Mouse (Mus musculus) MEL-GATA-1-ER (cell line): ENCODE data around the gene Llgl2.
A peak's percentile ranks its signal among the peaks of the same experiment; 100 is the strongest.

Experiments
- DNase-seq: peaks from one replicate; pipeline ENCODE4 v3.0.0-alpha.2; 2012; ENCODE audit warnings: low read depth; ENCODE audit errors: extremely low read depth

Gene Llgl2

GRCm38 (mm10) chr11:115808696-115809310 lies 15.0 kb upstream of the Llgl2 start:
- DNase-seq = no peak

- no peak for DNase-seq
Measured at GRCm38 (mm10) chr11:115809311-115809781, 14.5 kb upstream of the Llgl2 start.

DNA sequence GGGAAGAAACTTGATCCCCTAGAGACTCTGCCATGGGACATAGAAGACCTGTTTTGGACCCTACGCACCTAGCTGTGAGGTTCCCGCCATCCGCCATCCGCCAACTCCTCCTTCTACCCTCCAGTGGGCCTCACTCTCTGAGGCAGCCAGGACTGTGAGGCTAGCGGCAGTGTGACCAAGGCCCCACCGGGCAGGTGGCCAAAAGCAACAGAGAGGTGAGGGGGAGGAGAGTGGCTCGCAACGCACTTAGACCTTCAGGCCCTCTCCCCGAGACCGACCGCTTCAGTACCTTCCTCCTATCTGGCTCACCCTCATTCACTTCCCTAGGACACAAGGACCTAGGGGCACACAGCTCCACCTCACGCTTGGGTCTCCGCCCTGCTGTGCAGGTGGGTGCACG lies 13.5 kb upstream of the Llgl2 start:
- DNase-seq = no peak

GRCm38 (mm10) chr11:115811381-115812093 lies 12.3 kb upstream of the Llgl2 start:
- no peak for DNase-seq

GRCm38 (mm10) chr11:115812095-115812494 lies 11.8 kb upstream of the Llgl2 start:
- no peak for DNase-seq

DNA sequence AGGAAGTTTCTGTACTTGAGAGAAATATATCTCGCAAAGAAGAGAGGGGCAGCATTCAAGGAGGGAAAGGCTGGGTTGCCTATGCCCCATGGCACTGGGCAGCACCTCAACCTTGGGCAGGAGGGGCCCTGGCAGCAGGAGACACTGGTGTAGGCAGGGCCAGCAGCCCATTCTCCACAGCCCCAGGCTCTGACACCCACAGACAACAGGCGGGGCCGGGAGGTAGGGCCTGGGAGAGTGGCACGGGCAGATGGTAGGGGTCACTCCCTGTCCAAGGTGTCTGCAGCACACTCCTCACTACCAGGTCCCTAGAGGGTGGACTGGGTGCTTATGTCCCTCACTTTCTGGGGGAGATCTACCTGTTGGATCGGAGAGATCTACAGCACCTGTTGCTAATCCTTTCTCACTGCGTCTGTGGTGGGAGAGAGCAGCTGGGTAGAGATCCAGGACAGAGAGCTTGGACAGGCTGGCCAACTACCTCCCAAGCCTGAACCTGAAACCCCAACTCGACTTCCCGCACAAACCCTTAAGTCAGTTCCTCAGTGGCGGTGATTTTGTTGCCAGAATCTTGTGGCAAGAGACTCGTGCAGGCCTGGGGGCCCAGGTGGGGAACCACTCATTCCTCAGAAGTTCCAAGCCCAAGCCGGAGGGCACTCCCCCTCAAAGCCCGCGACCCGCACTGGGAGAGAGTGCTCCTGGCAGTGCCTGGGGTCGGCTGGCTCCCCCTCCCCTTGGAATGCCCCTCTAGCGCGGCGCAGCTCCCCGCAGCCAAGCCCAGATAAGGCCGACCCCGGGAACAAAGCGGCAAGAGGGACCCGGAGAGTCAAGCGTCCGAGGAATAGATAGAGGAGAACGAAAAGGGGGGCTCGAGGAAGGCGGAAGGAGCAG lies 11.1 kb upstream of the Llgl2 start:
- no peak for DNase-seq

- peak; percentile 85 for DNase-seq
Measured at GRCm38 (mm10) chr11:115813507-115814296, 10.1 kb upstream of the Llgl2 start, which contains the start of gene Caskin2. Gene Caskin2 (minus strand): TSS chr11:115813639.

DNA sequence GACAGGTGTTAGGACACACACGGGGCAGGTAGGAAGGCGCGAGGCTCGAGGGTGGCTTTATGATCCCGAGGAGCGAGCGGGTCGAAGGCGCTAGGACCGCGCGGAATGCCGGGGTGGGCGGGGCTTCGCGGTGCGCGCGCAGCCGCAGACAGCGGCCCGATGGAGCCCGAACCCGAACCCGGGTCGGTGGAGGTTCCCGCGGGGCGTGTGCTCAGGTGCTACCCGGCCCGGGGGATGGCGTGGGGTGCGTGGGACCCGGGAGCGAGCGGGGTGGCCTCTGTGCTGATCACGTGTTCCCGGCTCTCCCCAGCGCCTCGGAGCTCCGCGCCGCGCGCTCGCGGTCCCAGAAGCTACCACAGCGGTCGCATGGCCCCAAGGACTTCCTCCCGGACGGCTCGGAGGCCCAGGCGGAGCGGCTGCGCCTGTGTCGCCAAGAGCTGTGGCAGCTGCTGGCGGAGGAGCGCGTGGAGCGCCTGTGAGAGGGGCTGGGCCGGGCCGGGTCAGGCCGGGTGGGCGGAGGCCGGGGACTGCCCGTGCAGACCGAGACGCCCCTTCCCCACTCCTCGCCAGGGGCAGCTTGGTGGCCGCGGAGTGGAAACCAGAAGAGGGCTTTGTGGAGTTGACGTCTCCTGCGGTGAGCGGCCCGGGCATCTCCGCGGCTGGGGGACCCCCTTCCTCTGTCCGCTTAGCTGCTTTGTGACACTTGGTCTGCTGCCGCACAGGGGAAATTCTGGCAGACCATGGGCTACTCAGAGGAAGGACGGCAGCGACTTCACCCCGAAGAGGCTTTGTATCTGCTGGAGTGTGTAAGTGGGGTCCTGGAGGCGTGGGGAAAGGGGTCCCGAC lies 9.0 kb upstream of the Llgl2 start, which contains the start of gene Tsen54:
TSS of gene Tsen54 (plus strand) at position 120 of the 846 bp plus-strand sequence.
- DNase-seq = no peak

- DNase-seq = no peak
Measured at GRCm38 (mm10) chr11:115817331-115817730, 6.5 kb upstream of the Llgl2 start.

- no peak for DNase-seq
Measured at GRCm38 (mm10) chr11:115819915-115820623, 3.8 kb upstream of the Llgl2 start.

- no peak for DNase-seq
Measured at GRCm38 (mm10) chr11:115821001-115821400, 2.8 kb upstream of the Llgl2 start.

DNA sequence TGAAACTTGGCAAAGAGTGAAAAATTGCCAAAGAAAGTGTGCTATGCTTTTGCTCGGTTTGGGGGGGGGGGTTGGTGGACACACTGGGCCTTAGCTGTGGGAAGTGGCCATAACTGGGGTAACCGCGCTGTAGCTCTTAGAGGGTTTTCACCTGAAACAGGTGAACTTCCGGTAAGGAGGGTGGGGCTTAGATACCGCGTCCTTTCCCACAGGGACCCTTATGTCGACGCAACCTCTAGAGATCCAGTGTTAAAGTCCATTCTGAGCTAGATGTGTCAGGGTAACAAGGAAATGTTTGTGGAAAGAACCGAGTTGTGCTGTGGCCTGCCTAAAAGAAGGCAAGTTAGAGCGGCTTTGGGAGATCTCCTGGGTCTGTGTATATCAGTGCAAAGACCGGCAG lies 964 bp downstream of the Llgl2 start:
- DNase-seq = no peak

- DNase-seq = no peak
Measured at GRCm38 (mm10) chr11:115826487-115826886, 2.6 kb downstream of the Llgl2 start.

GRCm38 (mm10) chr11:115827624-115828023 lies 3.8 kb downstream of the Llgl2 start:
- DNase-seq = no peak

DNA sequence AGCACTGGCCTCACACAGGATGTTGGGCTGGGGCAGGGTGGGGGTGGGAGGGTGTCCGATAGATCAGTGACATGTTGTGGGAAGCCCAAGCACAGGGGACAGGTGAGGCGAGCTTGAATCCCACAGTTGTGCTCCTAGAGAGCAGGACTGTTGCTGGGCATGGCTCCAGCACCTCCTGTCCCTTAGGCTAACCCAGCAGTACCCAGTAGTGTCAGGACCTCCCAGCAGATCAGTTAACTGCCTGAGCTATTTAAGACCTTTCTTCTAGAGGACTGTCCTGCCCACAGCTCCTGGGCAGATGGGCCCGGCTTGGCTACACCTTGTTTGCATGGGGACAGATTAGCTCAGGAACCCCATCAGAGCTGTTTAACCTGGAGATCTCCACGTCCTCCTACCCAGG lies 5.2 kb downstream of the Llgl2 start:
- DNase-seq = no peak

DNA sequence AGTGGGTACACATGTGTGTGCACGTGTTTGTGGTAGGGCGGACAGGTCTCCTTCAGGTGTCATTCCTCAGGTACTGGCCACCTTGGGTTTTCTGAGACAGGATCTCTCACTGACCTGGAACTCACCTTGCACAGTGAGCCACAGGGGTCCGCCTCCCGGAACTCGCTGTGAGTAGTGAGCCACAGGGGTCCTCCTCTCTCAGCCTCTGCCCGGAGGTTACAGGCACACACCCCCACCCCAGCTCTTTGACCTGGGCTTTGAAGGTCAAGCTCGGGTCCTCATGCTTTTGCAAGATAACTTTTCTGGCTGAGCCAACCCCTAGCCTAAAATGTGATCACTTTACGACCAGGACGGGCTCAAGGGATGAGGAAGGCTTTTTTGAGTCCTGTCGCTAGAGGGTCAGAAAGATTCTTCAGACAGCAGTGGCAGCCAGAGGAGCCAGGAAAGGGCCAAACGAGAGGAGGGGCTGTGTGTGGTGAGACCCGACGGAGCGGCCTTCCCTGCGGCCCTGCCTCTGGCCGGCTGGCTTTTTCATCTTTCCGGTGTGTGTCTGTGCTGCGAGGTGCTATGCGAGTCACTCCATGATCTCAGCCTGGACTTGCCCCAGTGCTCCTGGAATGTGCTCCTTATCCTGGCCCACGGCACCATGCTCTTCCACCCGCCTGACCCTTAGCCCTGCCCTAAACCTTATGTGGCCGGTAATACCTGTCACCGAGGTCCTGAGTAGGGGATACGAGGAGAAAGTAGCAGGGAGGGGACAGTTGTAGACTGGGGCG lies 6.9 kb downstream of the Llgl2 start:
- DNase-seq = no peak

GRCm38 (mm10) chr11:115831518-115831917 lies 7.7 kb downstream of the Llgl2 start:
- no peak for DNase-seq

DNA sequence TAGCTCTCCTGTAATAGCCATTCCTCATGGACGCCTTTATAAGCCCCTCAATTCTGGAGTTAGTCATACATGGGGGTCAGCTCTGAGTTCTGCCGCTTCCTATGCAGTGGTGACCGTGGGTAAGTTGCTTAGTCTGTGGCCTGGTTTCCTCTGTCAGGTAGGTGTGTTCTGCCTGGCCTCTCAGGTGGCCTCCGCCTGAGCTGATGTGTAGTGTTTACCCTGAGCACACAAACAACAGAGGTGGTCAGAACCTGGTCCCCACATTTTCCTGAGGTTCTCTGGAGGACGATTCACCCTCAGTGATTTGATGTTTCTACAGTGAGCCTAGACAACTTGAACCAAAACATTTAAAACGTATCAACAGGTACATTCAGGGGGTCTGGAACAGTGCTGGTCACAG lies 8.2 kb downstream of the Llgl2 start:
- DNase-seq = no peak

- DNase-seq = no peak
Measured at GRCm38 (mm10) chr11:115832523-115832922, 8.7 kb downstream of the Llgl2 start.
